Mouse (Mus musculus) thymus, adult 18-20 months (tissue): ENCODE measurements around the gene Idh3a.

Experiments used
- DNase-seq, 2 experiments: peaks; one replicate each; pipeline ENCODE4 v3.0.0; 2022; ENCODE audit warnings: mixed read lengths in 2 of 2

Idh3a gene

DNA sequence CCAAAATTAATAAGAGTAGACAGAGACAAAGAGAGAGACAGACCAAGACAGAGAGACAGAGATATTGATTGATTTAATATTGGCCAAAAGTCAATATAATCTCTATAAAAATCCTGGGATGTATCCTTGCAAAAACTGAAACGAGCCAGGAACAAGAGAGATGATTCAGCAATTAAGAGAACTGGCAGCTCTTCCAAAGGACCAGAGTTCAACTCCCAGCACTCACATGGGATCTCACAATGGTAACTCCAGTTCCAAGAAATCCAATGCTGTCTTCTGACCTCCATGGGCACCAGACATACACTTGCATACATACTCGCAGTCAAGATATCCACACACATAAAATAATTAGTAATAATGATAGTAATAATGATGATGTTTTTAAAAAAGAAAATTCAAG lies 66.6 kb downstream of the Idh3a start:
- DNase-seq, result no peak
